Mouse (Mus musculus): Measurements from ENCODE around the gene Cacng4. TPM values are rescaled to one million over a fixed set of nuclear protein-coding genes. Genes with fewer than 3 reads are reported as not detected.

Gene Cacng4
- not detected for polyA plus RNA-seq (2017; shearing (Covaris generic))

DNA sequence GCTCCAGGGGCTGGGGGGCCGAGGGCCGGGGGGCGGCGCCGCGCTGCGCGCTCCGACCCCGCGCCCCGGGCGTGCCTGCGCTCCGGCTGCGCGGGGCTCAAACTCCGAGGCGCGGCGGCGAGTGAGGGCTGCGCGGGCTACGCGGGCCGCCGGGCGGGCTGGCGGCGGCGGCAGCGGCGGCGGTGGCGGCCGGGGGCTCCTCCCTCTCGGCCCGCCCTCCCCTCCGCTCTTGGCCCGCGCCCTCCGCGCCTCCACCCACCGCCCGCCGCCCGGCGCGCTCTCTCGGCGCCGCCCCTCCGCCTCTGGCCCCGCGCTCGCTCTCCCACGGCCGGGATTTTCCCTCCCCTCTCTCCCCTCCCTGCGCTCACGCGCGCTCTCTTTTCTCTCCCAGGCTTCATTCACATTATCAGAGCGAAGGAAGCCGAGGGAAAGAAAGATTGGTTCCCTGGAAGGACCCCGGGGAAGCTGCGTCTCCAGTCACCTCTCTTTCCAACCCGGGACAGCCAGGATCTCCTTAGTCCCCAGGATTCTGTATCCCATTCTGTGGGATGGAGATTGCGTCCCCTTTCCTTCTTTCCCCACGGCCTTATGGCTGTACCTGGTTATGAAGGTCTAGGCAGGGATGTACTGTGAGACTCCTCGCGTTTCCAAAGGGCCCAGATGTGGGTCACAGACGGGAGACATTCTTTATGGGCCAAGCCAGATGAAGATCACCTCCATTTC, at the start of gene Cacng4:
Gene Cacng4 (minus strand): TSS at position 11 of the 723 bp plus-strand sequence.

DNA sequence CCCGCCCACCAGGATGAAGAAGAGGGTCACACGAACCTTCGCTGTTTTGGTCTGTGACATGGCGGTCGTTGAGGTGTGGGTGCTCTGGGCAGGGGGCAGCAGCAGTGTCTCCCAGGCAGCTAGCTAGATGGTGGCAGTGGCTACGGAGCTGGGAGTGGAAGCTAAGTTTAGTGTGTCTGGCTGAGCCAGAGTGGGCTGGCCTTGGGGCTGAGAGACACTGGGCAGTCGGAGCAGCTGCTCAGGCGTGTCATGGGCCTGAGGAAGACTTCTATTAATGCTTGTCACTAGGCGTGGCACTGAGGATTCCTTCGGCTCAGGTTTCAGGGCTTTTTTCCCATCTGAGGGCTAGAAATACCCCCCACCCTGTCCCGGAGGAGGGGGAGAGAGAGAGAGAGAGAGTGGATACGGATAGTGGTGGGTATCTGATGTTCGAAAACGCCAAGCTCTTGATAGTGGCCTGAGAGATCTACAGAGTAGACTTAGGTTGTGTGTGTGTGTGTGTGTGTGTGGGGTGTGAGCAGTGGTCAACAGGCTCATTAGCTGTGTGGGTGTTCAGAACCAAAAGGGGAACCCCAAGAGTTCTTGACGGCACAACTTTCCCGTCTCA, 77.9 kb downstream of the Cacng4 start, which contains the start of gene Cacng1:
Gene Cacng1 (minus strand): TSS at position 191 of the 607 bp plus-strand sequence.

Other genes starting within 250 kb of the Cacng4 start
- 57.2 TPM for gene Helz, start 246.6 kb downstream of the Cacng4 start, polyA plus RNA-seq (2017; shearing (Covaris generic))
- not detected for gene Cacng1, start 78.0 kb downstream of the Cacng4 start, polyA plus RNA-seq (2017; shearing (Covaris generic))
- gene Cacng5, start 120.5 kb upstream of the Cacng4 start, polyA plus RNA-seq (2017; shearing (Covaris generic)) = not detected

All from naive thymus-derived CD4-positive, alpha-beta T cell, adult 5 months (primary cell).